Mouse (Mus musculus): Measurements from ENCODE around the gene Msto1.
"Not testable (repeated sequence)": the region's sequence is repeated elsewhere in the genome, so short reads cannot be mapped to it uniquely, and the experiment has no call there.

DNA sequence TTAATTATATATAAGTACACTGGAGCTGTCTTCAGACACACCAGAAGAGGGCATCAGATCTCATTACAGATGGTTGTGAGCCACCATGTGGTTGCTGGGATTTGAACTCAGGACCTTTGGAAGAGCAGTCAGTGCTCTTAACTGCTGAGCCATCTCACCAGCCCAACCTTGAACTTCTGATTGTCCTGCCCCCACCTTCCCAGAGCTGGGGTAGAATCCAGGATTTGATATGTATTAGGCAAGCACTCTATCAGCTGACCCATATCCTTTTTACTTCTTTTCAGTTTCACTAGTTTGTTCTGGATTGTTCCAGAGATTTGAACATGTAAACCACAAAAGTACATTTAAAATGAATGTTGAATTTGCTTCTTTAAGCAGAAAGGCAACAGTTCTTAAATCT lies 49.4 kb upstream of the Msto1 start:
- TF ChIP-seq CTCF (IDR thresholded peaks at IDR 0.05; ENCODE audit: extremely low read depth, insufficient read length, insufficient replicate concordance, low read depth, low read length); POLR2A (IDR thresholded peaks at IDR 0.05; ENCODE audit: low read depth, low read length): not testable (repeated sequence)
